Mouse (Mus musculus) adrenal gland, adult 18-20 months (tissue): ENCODE results near the gene Prkcz. TPM values are rescaled to one million over a fixed set of nuclear protein-coding genes. Genes with fewer than 3 reads are reported as not detected.

ENCODE experiments used
- DNase-seq, 2 experiments: peaks; one replicate each; pipeline ENCODE4 v3.0.0; 2021 to 2022; ENCODE audit warnings: low spot score in 2 of 2
- long read RNA-seq, 2 experiments: library from polyadenylated mRNA; stranded (forward); transcript quantifications; one replicate each; pipeline ENCODE4 v2.0.0; 2021
- total RNA-seq, 2 experiments: library from RNA; stranded (reverse); gene quantifications; 1 replicate in 1 of 2; 2 replicates in 1 of 2; pipeline ENCODE4 v1.2.3; 2021

Prkcz gene
- 1 to 10 TPM; 5.5 to 7.6 TPM for total RNA-seq
- long read RNA-seq, experiment 1, full-length matches to known transcripts = 8 of 8 reads
- long read RNA-seq, experiment 1, partial matches to known transcripts = 0 of 8 reads
- long read RNA-seq, experiment 1, other reads (novel, unspliced or antisense) = 0 of 8 reads
- long read RNA-seq, experiment 2, full-length matches to known transcripts = 20 of 23 reads
- long read RNA-seq, experiment 2, partial matches to known transcripts = 1 of 23 reads
- long read RNA-seq, experiment 2, other reads (novel, unspliced or antisense) = 2 of 23 reads

DNA sequence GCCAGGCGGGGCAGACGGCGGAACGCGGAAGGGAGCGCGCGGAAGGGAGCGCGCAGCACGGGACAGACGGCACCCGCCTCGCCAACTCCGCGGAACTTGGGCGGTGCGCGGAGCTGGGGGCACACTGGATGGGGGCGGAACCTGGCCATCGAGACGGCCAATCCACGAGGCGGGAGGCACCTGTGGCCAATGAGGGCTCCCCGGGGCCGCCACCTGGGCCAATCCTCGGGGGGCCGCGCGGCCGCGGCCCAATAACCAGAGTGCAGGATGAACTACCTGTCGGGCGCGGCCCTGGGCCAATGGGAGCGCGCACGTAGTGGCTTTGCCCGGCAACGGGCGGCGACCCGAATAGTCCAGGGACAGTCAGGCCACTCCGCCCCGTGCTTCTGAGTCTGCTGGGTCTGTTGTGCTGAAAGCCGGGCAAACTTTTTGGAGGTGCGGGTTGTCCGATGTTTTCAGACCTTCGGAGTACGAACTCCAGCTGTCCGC lies at the start of gene Prkcz:
TSS of gene Prkcz (minus strand) at position 59 of the 489 bp plus-strand sequence.
- peak; percentile 59 to 62 for DNase-seq

DNA sequence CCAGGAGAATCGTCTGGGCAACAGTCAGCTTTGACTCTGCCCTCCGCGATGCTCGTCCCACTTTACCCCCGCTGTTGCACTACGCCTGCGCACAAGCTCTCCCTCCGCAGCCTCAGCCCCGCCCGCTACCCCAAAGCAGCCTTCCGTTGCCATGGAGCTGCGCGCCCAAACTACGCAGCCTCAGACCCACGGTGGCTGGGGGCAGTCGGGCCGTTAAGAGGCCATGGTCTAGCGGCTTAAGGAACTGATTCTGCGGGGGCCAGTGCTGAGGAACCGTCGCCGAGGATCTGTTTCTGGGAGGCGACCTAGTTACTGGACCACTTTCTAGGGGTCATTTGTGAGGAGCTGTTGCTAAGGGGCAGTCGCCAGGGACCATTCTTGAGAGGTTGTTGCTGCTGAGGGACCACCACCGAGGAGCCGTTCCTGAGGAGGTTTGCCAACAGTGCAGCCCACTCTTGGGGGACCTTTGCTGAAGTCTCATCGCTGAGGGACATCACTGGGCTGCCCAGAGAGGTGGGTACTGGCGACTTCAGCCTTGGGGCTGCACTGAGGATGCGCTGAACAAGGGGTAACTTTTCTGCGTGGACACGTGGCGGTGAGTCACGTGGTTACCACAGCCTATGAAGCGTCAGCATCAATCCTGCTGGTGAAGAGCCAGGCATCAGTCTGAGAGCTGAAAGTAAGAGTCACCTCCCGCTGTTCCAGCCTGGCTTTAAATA lies 48.1 kb upstream of the Prkcz start, which contains the start of gene Cfap74:
TSS of gene Cfap74 (plus strand) at position 133 of the 719 bp plus-strand sequence.
- DNase-seq = peak; percentile 56 to 66

DNA sequence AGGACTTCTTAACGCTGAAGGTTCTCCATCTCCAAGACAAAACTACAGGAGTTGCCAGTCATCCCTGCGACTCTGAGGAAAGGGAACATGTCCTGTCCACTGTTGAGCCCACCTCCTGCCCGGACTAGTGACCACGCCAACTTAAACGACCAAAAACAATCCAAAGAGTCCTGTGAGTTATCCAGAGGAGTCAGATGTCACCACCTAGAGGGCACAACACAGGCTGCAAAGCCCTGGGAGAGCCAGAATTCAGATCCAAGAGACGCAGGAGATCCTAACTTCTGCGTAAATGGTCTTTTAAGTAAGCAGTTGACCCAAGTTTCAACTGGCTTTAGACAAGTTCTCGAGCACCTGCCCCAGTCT lies 47.5 kb upstream of the Prkcz start:
- no peak for DNase-seq

- no peak for DNase-seq
Measured at GRCm38 (mm10) chr4:155402489-155402888, 41.3 kb upstream of the Prkcz start.

- DNase-seq = no peak
Measured at GRCm38 (mm10) chr4:155401121-155401520, 40.0 kb upstream of the Prkcz start.

DNA sequence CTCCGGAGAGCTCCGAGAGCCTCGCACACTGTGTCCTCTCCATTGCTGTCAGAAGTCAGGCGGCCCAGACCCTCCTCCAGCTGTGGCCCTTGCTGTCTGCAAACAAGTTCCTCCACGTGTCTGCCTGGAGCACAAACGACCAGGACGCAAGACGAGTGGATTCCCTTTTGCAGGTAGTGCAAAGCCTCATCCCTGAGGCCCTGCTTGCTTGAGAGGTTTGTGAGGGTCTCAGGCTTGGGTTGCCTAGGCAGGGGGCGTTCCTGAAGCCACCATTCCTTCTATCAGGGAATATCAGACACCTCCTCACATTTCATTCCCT lies 37.0 kb upstream of the Prkcz start:
- no peak for DNase-seq

DNA sequence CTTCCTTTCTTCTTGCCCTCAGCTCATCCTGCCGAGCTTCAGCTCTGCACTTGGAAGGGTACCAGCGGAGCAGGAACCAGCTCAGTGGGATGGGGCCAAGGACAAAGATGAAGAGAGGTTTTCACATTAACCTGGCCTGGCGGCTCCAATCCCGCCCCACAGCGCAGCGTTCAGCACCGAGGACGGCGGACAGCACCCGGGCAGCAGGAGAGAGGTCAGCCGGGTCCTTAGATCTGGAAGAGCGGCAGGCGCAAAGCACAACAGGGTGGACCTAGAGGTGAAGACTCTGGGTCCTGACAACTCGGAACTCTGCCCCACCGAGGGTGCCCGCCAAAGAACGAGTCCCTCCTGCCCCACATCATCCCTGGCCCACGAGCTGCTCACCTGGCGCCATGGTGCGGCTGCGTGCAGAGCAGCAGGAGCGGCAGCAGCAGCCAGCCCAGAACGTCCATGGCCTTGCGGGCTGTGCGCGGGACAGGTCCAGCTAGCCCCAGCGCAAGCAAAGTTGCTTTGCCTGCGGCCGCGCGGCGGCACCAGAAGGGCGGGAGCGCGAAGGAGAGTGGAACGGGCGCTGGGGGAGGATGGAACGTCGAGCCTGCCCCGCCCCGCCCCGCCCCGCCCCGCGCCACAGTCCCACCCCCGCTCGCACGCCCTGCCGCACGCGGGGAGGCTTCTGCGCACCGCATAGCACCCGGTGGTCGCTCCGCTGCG lies 36.5 kb upstream of the Prkcz start, which contains the start of gene Gabrd:
TSS of gene Gabrd (minus strand) at position 602 of the 711 bp plus-strand sequence.
- peak; percentile 50 to 56 for DNase-seq

GRCm38 (mm10) chr4:155396751-155397150 lies 35.6 kb upstream of the Prkcz start:
- no peak for DNase-seq

DNA sequence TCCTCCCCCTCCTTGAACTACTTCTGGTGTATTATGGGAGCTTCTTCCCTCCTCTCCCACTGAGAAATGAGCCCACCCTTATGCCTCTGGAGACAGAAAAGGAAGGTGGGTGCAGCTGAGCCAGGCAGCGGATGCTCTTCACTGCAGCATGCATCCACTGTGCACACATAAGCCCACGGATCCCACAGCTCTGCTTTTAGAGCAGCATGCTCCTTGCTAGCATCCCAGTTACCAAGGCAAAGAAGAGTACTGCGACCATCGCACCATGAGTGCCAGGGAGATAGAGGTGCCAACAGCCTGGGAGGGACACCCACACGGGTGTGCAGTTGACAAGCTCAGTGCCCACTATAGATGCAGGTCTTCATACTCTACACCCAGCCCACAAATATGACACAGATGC lies 34.3 kb upstream of the Prkcz start:
- DNase-seq = no peak

DNA sequence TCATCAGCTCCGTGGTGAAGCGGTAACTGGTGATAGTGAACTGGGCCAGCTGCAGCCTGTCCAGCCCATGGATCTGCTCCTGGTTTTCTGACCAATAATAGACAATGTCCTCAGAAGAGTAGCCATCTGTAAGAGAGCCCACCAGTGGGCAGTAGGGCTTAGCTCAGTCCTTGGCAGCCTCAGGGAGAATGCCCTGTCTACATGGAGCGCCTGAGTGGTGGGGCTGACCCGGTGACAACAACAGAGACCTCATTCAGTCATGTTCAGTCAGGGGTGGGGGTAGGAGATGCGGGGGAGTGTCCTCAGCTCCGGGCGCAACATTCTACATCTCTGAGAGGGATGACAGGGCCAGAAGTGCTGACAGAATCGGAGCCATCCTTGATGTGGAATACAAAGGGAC lies 26.0 kb upstream of the Prkcz start:
- no peak for DNase-seq

DNA sequence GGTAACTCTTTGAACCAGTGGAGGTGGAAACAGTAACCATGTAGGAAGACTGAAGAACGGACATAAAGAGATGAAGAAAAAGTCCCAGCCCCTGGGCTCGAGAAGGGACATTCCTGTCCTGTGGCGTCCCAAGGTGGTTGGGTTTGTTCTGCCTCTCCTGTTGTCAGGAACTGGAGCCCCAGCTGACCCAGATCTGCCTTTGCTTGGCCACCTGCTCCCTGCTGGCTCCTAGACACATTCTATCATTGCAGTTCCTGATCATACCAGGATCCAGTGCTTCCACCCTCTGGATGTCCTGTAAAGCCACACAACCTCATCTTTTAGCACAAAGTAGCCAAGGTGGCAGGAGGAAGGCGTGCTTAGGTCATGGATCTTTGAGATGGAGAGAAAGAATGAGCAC lies 22.2 kb upstream of the Prkcz start:
- DNase-seq = no peak

- DNase-seq = no peak
Measured at GRCm38 (mm10) chr4:155382752-155383151, 21.6 kb upstream of the Prkcz start.

DNA sequence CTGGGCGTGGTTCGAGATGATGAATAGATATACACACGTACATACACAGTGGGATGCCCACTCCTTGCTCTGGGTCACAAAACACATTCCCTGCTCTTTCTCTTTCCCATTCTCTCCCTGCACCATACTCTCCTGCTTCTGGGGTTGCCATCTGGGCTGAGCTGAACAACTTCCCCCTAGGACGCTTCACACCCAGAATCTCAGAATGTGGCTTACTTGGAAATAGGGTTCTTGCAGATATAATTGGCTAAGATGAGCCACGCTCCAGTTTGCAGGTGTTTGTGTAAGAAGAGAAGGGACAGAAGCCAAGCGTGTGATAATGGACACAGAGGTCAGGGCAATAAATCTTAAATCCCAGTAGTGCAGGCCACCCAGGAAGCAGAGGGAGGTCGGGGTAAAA lies 20.8 kb upstream of the Prkcz start:
- DNase-seq = no peak

DNA sequence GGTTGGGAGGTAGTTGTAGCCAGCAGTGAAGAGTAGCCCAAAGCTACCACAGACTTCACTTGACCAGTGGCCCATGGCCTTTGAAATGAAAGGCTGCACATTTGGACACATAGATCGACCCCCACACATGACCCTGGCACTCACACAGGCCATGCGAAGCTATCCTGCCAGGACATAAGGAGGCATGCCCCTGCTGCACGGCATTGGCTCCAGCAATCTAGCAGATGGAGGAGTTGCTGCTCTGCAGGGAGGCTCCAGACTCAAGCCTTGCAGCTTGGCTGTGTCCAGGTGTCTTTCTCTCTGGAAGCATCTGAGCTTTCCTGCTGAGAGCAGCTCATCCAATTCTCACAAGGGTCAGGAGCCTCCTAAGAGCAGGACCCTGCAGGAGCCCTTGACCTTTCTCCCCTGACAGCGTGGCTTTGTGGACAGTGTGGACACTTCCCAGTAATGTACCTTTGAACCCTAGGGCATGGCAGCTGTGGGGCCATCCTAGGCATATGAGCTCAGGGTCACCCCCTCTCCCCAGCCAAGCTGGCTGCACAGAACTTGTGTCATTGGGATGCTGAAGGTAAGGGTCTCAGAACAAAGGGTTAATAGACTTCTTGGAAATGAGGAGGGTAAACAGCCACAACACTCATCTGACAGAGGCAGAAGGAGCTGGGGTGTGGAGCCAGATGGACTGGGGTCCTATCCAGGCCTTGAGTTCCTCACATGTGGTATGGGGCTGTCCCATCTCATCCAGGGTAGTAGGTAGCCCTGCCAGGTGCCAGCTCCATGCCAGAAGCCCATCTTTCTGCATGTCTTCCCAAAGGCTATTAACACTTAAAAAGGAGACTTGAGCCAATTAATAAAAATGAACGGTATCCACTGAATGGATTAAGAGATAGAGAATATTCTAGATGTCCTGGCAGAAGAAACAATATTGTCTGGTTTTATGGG lies 10.9 kb upstream of the Prkcz start:
- no peak for DNase-seq

DNA sequence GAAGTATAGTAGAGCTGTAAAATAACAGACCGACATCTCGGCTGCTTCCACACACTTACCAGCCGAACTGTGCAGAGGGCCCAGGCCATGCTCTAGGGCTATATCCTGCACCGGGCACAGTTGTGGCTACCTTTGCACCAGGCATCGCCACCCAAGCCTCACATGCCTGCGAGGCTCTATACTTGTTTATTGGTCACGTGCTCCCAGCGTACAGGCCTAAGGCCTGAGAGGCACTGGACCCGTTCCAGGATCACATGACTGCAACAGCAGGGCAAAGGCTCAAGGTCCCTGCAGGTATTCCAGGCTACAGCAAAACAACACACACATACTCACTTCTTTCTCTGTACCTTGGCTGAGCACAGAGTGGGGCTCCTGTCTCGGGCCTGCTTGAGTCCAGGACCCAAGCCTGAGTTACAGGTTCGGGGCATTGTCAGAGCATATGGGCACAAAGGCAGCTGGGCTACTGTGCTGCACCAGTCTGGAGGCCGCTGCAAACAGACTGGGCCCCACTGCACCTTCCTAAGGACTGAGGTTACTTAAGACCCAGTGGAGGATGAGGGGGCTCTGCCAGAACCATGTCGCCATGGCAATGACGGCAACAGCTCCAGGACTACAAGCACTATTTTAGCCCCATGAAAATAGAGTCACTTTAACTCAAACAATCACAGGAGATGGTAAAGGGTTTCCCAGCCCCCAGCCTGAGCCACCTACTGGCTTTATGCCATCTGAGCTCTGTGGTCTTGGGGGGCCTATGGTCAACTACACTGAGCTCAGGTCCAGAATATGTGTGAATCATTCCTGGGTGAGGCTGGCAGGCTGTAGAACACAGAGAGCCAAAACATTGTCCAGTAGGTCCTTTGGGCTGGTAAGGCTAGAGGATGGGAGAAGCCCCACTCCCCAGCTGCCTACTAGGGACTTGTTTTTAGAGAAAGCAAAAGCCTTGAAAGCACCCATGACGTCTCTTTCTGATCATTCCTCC lies 9.9 kb upstream of the Prkcz start:
- no peak for DNase-seq

GRCm38 (mm10) chr4:155368684-155369083 lies 7.5 kb upstream of the Prkcz start:
- DNase-seq = peak; percentile 83 to 85

DNA sequence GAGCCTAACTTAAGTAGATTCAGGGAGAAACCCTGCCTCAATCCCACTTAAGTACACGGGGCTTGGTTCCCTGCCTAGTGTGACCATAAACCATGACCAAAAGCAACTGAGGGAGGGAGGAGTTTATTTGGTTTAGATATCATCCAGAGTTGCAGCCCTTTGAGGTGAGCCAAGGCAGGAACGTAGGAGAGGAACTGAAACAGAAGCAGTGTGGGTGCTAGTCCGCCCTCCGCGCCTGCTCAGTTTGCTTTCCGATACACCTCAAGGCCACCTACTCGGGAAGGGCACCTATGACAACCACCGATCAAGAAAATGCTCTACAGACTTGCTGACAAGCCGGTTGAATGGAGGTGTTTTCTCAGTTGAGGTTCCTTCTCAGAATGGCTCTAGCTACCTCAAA lies 6.6 kb upstream of the Prkcz start:
- no peak for DNase-seq

DNA sequence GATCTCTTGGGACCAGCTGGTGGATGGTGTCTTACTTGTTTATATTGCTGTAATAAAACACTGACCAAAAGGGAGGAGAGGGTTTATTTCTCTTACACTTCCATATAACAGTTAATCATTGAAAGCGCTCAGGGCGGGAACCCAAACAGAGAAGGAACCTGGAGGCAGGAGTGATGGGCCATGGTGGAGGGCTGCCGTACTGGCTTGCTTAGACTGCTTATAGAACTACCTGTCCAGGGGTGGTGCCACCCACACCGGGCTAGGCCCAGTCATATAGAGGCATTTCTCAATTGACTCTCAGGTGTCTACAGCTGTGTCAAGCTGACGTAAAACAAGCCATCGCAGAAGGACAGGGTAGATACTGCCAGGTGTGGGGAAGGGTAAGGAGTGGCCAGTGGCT lies 5.6 kb upstream of the Prkcz start:
- DNase-seq = no peak

DNA sequence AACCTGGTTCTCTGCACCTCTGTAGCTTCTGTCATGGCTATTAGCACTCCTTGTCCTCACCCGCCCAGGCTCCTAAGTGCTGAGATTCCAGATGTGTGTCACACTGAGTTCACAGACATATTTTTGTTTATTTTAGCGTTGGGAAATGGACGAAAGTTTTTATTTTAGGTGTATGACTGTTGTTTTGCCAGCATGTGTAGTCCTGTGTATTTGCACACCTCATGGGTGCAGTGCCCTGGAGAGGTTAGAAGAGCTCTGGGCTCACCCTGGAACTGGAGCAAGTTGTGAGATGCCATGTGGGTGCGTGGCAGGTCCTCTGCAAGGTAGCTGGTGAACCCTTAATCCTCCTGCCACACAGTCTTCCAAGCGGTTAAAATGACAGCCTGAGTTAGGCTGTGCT lies 1.3 kb upstream of the Prkcz start:
- DNase-seq = no peak

DNA sequence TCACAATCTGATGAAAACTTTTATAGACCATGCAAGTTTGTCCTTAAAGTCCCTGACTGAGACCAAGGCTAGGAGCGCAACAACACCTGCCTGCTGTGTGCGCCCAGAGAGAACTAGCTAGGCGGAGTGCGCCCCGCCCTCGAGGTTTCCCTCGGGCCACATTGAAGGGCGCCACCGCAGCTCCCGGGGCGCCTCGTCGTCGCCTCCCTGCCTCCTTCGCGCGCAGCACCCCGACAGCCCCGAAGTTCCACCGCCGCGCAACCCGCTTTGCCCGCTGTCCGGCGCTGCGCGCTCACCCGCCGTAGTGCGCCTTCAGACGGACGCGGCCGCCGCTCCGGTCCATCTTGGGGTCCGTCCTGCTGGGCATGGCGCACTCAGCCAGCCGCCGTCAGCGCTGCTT lies 305 bp downstream of the Prkcz start:
- DNase-seq = no peak
